Mouse (Mus musculus) liver, adult 2 months (tissue): ENCODE data around the gene Naa40. TPM values are rescaled to one million over a fixed set of nuclear protein-coding genes. Genes with fewer than 3 reads are reported as not detected.

ENCODE experiments used
- DNase-seq: peaks from one replicate; pipeline ENCODE4 v3.0.0-alpha.2; 2011; ENCODE audit warnings: low read depth, low spot score; ENCODE audit errors: extremely low read depth
- H3K27ac ChIP-seq: fragments of 200-500 bp; replicated peaks from 2 replicates; pipeline ENCODE4 v1.5.1; 2012; ENCODE audit warnings: low read depth, mild to moderate bottlenecking, control low read depth, inconsistent platforms, low read length; ENCODE audit not compliant: insufficient read depth
- H3K27me3 ChIP-seq: fragments of 200-500 bp; 2 replicates; pipeline ENCODE4 v1.6.1; 2012; ENCODE audit warnings: mild to moderate bottlenecking, moderate library complexity, low read length, inconsistent platforms; ENCODE audit not compliant: control insufficient read depth, insufficient read depth
- H3K36me3 ChIP-seq: fragments of 200-500 bp; 2 replicates; pipeline ENCODE4 v1.6.1; 2012; ENCODE audit warnings: low read length, inconsistent platforms; ENCODE audit not compliant: control insufficient read depth, insufficient read depth
- H3K4me1 ChIP-seq: fragments of 200-500 bp; 2 replicates; pipeline ENCODE4 v1.6.1; 2011; ENCODE audit warnings: low read length; ENCODE audit not compliant: control insufficient read depth, insufficient read depth
- H3K4me3 ChIP-seq: fragments of 200-500 bp; 2 replicates; pipeline ENCODE4 v1.5.1; 2011; ENCODE audit warnings: low read depth, mild to moderate bottlenecking, control low read depth, low read length, moderate library complexity; ENCODE audit not compliant: insufficient read depth
- H3K79me2 ChIP-seq: fragments of 200-500 bp; 2 replicates; pipeline ENCODE4 v1.6.1; 2012; ENCODE audit warnings: inconsistent platforms, mild to moderate bottlenecking, low read length, moderate library complexity; ENCODE audit not compliant: control insufficient read depth, insufficient read depth
- H3K9ac ChIP-seq: fragments of 200-500 bp; 2 replicates; pipeline ENCODE4 v1.6.1; 2012; ENCODE audit warnings: low read depth, mild to moderate bottlenecking, control low read depth, inconsistent platforms, low read length
- CTCF ChIP-seq: fragments of 200-500 bp; IDR thresholded peaks from 2 replicates; pipeline ENCODE4 v1.5.1; 2011; ENCODE audit warnings: low read depth, low read length, control low read depth
- POLR2A ChIP-seq: fragments of 200-500 bp; IDR thresholded peaks from 2 replicates; pipeline ENCODE4 v1.6.1; 2011; ENCODE audit warnings: low read length, control low read depth; ENCODE audit not compliant: insufficient read depth; ENCODE audit errors: extremely low read depth
- WGBS: fragments of 180-500 bp; shearing (Covaris S2); methylation state at CpG from one replicate; pipeline ENCODE4 v1.1.7; 2018; 5-methylcytosine and 5-hydroxymethylcytosine counted together
- polyA plus RNA-seq: library from polyadenylated mRNA; depleted of rRNA; stranded (reverse); fragments of >200 nt; gene quantifications from 2 replicates; pipeline ENCODE4 v1.2.3, GENCODE M21; 2012
- total RNA-seq: library from RNA; depleted of rRNA; stranded (reverse); fragments of >200 nt; gene quantifications from 2 replicates; pipeline ENCODE4 v1.2.3, GENCODE M21; 2014

The Naa40 gene
- total and polyA plus RNA-seq, 2 experiments, result 5.3 to 9.7 TPM

GRCm38 (mm10) chr19:7205753-7206736 lies 34.9 kb downstream of the Naa40 start, which contains the start of gene Otub1:
TSS of gene Otub1 (minus strand) at chr19:7206316.
- peak; percentile 77 for TF ChIP-seq POLR2A
- TF ChIP-seq CTCF, result no peak
- peak within 1 kb of the TSS; percentile 90 for H3K9ac ChIP-seq
- peaks cover 5% of the 10 kb centered on the region; the same call in 1 of the 2 replicates for H3K4me1 ChIP-seq
- H3K36me3 ChIP-seq, result peaks cover 8% of the 10 kb centered on the region; the same call in 1 of the 2 replicates
- 1% methylated on average over 78 of the region's 79 CpGs for WGBS
- peak within 1 kb of the TSS; percentile 93 for H3K27ac ChIP-seq
- peak within 1 kb of the TSS; percentile 90 for H3K4me3 ChIP-seq
- no peaks in the 10 kb centered on the region for H3K27me3 ChIP-seq
- peak; percentile 83 for DNase-seq
- H3K79me2 ChIP-seq, result no peaks in the 10 kb centered on the region

GRCm38 (mm10) chr19:7205326-7205725 lies 35.7 kb downstream of the Naa40 start:
- peaks cover 5% of the 10 kb centered on the region; the same call in 1 of the 2 replicates for H3K4me1 ChIP-seq
- TF ChIP-seq CTCF (no peak), POLR2A (no peak)
- peak overlapping the region; percentile 90 for H3K4me3 ChIP-seq
- no peak for DNase-seq
- no peaks in the 10 kb centered on the region for H3K27me3 ChIP-seq
- H3K27ac ChIP-seq, result peak overlapping the region; percentile 45
- H3K36me3 ChIP-seq, result peaks cover 8% of the 10 kb centered on the region; the same call in 1 of the 2 replicates
- WGBS, result 15% methylated on average over 7 of the region's 7 CpGs
- H3K79me2 ChIP-seq, result no peaks in the 10 kb centered on the region
- peak overlapping the region; percentile 75 for H3K9ac ChIP-seq

DNA sequence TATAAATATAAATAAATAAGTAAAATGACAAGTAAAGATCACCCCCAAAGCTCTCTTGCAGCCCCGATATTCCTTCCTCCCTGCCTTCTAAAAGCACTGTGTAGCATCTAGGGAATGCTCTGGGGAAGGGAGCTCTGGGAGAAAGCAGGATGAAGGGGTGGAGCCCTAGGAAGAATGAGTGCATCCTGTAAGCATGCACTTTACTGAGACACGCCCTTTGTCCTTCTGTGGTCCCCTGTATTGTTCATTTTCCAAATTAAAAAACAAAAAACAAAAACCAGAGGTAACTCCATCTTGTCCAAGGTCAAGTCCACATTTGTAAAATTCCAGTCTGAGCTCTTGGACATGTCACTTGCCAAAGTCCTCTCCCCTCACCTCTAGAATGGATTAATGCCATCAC lies 36.1 kb downstream of the Naa40 start:
- no peak overlapping the region for H3K27ac ChIP-seq
- peaks cover 8% of the 10 kb centered on the region; the same call in 1 of the 2 replicates for H3K36me3 ChIP-seq
- H3K9ac ChIP-seq, result peak overlapping the region; percentile 75; the same call in 1 of the 2 replicates
- 75% methylated on average over 2 of the region's 2 CpGs for WGBS
- peaks cover 5% of the 10 kb centered on the region; the same call in 1 of the 2 replicates for H3K4me1 ChIP-seq
- H3K4me3 ChIP-seq, result 0 out of 2 replicates have a peak overlapping the region, but pooled peaks have one; percentile 18
- DNase-seq, result no peak
- TF ChIP-seq CTCF (no peak), POLR2A (no peak)
- no peaks in the 10 kb centered on the region for H3K79me2 ChIP-seq
- H3K27me3 ChIP-seq, result no peaks in the 10 kb centered on the region

DNA sequence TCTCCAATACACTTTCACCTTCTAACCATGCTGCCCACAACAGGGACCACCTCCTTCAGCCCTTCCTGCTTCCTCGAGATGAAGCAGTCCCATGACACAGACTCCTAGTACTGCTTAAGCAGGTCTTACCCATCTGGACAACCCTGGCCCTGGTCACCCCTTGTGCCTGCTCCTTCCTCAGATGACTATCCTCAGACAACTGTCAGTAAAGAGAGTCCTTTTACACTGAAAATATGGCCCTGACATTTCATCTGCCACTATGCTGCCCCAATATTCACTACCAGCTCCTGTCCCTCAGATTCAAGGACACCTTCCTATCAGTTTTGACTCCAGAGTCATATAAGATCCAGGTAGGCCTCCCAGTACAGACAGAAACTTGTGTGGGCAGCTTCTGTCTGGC lies 40.6 kb downstream of the Naa40 start:
- DNase-seq, result no peak
- Histone ChIP-seq H3K27ac (no peak overlapping the region), H3K36me3 (peaks cover 11% of the 10 kb centered on the region; the same call in 1 of the 2 replicates), H3K4me3 (no peak overlapping the region), H3K4me1 (peaks cover 7% of the 10 kb centered on the region; the same call in 1 of the 2 replicates), H3K9ac (no peak overlapping the region), H3K27me3 (no peaks in the 10 kb centered on the region), H3K79me2 (no peaks in the 10 kb centered on the region)
- TF ChIP-seq POLR2A (no peak), CTCF (no peak)
- WGBS, result 77% methylated on average over 1 of the region's 1 CpGs

GRCm38 (mm10) chr19:7199089-7199488 lies 41.9 kb downstream of the Naa40 start:
- peaks cover 1% of the 10 kb centered on the region; the same call in 1 of the 2 replicates for H3K4me1 ChIP-seq
- no peak for DNase-seq
- no peaks in the 10 kb centered on the region for H3K27me3 ChIP-seq
- TF ChIP-seq POLR2A (no peak), CTCF (no peak)
- H3K4me3 ChIP-seq, result no peak overlapping the region
- 94% methylated on average over 13 of the region's 13 CpGs for WGBS
- H3K9ac ChIP-seq, result no peak overlapping the region
- no peak overlapping the region for H3K27ac ChIP-seq
- peaks cover 11% of the 10 kb centered on the region; the same call in 1 of the 2 replicates for H3K36me3 ChIP-seq
- no peaks in the 10 kb centered on the region for H3K79me2 ChIP-seq
